Mouse (Mus musculus) brain, embryonic 18.5 days (tissue): ENCODE measurements around the gene Rap1gap2.
"Not testable (repeated sequence)": the region's sequence is repeated elsewhere in the genome, so short reads cannot be mapped to it uniquely, and the experiment has no call there.

ENCODE experiments used
- DNase-seq: peaks from one replicate; pipeline ENCODE4 v3.0.0-alpha.2; 2012; ENCODE audit warnings: low read depth, low spot score

Rap1gap2 gene

GRCm38 (mm10) chr11:74621974-74622669 is 11.4 kb upstream of the Rap1gap2 start:
- no peak for DNase-seq

GRCm38 (mm10) chr11:74619956-74620300 is 9.2 kb upstream of the Rap1gap2 start:
- DNase-seq = no peak

GRCm38 (mm10) chr11:74619201-74619955 is 8.7 kb upstream of the Rap1gap2 start, which contains the start of gene Ccdc92b:
Gene Ccdc92b (plus strand): TSS chr11:74619605.
- DNase-seq = peak; percentile 12

GRCm38 (mm10) chr11:74615571-74615970 is 4.9 kb upstream of the Rap1gap2 start:
- DNase-seq = no peak

GRCm38 (mm10) chr11:74613428-74613827 is 2.7 kb upstream of the Rap1gap2 start:
- DNase-seq = no peak

GRCm38 (mm10) chr11:74611437-74611836 is 722 bp upstream of the Rap1gap2 start:
- DNase-seq = no peak

- DNase-seq = no peak
Measured at GRCm38 (mm10) chr11:74610068-74610467, 647 bp downstream of the Rap1gap2 start.

GRCm38 (mm10) chr11:74602286-74602685 is 8.4 kb downstream of the Rap1gap2 start:
- DNase-seq = no peak

GRCm38 (mm10) chr11:74597990-74598337 is 12.8 kb downstream of the Rap1gap2 start:
- no peak for DNase-seq

GRCm38 (mm10) chr11:74597283-74597989 is 13.3 kb downstream of the Rap1gap2 start:
- DNase-seq = no peak

- no peak for DNase-seq
Measured at GRCm38 (mm10) chr11:74592246-74592645, 18.5 kb downstream of the Rap1gap2 start.

- no peak for DNase-seq
Measured at GRCm38 (mm10) chr11:74590691-74591090, 20.0 kb downstream of the Rap1gap2 start.

GRCm38 (mm10) chr11:74590239-74590596 is 20.5 kb downstream of the Rap1gap2 start:
- DNase-seq = no peak

GRCm38 (mm10) chr11:74589401-74590238 is 21.1 kb downstream of the Rap1gap2 start:
- DNase-seq = peak; percentile 58

- DNase-seq = no peak
Measured at GRCm38 (mm10) chr11:74586401-74586800, 24.3 kb downstream of the Rap1gap2 start.

- no peak for DNase-seq
Measured at GRCm38 (mm10) chr11:74584946-74585723, 25.6 kb downstream of the Rap1gap2 start.

GRCm38 (mm10) chr11:74583824-74584349 is 26.8 kb downstream of the Rap1gap2 start:
- DNase-seq = no peak

- no peak for DNase-seq
Measured at GRCm38 (mm10) chr11:74582464-74582863, 28.3 kb downstream of the Rap1gap2 start.

GRCm38 (mm10) chr11:74581333-74581732 is 29.4 kb downstream of the Rap1gap2 start:
- not testable (repeated sequence) for DNase-seq

GRCm38 (mm10) chr11:74577068-74577467 is 33.6 kb downstream of the Rap1gap2 start:
- no peak for DNase-seq

- no peak for DNase-seq
Measured at GRCm38 (mm10) chr11:74575940-74576339, 34.8 kb downstream of the Rap1gap2 start.
